Mouse (Mus musculus): ENCODE results near the gene Atp8b4. TPM values are rescaled to one million over a fixed set of nuclear protein-coding genes. Genes with fewer than 3 reads are reported as not detected.

Atp8b4 gene
- polyA plus RNA-seq, 3 experiments from 2014 or later: 0.21 to 7.4 (median 0.91) TPM

GRCm38 (mm10) chr2:126283086-126283485 is 217.4 kb downstream of the Atp8b4 start:
- no peak for ATAC-seq

DNA sequence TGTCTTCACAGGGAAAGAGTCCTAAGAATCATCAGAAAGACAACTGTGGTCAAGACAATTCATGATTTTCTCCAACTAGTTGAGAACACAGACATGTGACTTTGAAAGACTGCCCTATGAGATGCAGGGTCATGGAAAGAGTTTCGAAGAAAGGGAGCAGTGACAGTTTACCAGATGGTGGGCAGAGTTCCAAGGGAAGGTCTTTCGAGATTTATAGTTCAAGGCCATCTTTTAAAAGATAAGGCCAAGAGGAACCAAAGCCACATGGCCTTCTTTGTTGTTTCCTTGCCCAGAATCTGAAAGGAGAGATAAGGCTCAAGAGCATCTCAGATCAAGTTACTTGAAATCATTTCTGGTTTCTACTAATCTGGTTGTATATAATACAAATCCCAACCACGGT is 225.0 kb downstream of the Atp8b4 start:
- ATAC-seq: no peak

GRCm38 (mm10) chr2:126274826-126275405 is 225.6 kb downstream of the Atp8b4 start:
- no peak for ATAC-seq

DNA sequence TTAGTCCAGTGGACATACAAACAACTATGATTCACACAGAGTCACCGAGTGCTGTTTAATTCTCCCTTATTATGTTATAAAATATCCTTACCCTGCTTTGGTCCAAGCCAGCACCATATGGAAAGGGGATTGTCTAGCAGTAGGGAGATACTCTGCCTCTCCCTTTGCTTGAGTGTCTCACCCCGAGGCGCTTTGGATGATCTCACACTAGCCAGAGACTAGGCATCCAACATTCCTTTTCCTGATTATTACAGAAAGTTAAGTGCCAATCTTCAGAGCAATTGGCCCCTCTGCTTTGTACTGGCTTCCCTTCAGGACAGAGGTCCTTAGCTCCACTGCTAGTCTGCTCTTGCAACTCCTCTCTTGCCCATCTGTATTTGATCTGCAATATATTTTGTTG is 226.2 kb downstream of the Atp8b4 start:
- ATAC-seq: no peak

Other genes with a start within 250 kb of the Atp8b4 start
- gene Slc27a2, start 51.7 kb upstream of the Atp8b4 start, polyA plus RNA-seq (2017; shearing (Covaris generic)): not detected
- gene Hdc, start 118.6 kb upstream of the Atp8b4 start, polyA plus RNA-seq (2017; shearing (Covaris generic)): 1 to 10 TPM in 1 of 3 experiments, under 1 TPM in 2; 0.96 to 2.1 (median 0.97) TPM
- gene Gabpb1, start 175.7 kb upstream of the Atp8b4 start, polyA plus RNA-seq (2017; shearing (Covaris generic)): 10 to 100 TPM; 53.4 to 72.2 (median 57.8) TPM
- gene Usp8, start 206.7 kb upstream of the Atp8b4 start, polyA plus RNA-seq (2017; shearing (Covaris generic)): 10 to 100 TPM; 36.8 to 44.7 (median 42.2) TPM

All from inflammation-experienced regulatory T-cells, adult 6 months (primary cell).